Mouse (Mus musculus): ENCODE results near the gene Pdzd2. TPM values are rescaled to one million over a fixed set of nuclear protein-coding genes. Genes with fewer than 3 reads are reported as not detected.

The Pdzd2 gene
- polyA plus RNA-seq, 1 experiment from 2014 or later, result 22.1 TPM

DNA sequence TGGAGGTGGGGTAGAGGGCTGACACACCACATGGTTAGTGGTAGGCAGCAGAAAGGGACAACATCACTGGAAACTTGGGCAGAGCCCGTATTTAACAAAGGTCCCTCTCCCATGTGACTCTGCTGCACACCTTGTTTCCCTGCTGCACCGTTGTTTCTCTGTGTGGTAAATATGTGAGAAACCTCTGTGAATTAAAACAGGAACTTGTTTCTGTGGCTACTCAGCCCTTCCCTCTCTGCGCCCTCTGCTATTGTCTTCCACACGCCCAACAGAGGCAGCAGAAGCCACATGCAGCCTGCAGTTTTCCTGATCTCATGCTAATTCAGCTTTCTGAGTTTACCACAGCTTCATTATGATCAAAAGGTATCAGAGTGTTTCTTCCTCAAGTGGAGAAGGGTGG, 239.1 kb downstream of the Pdzd2 start:
- Histone ChIP-seq H3K27ac (replicated peaks; ENCODE audit: low read depth, low read length) (no peak overlapping the region), H3K4me3 (ENCODE audit: low read depth, low read length) (no peak overlapping the region), H3K9ac (ENCODE audit: low read length) (no peak overlapping the region), H3K4me2 (ENCODE audit: low read depth, severe bottlenecking) (no peak overlapping the region), H3K9me3 (ENCODE audit: control insufficient read depth, low read length) (no peaks in the 10 kb centered on the region), H3K36me3 (ENCODE audit: control insufficient read depth, insufficient read depth, low read length) (no peaks in the 10 kb centered on the region), H3K27me3 (ENCODE audit: control insufficient read depth, insufficient read depth, low read length) (no peaks in the 10 kb centered on the region), H3K4me1 (ENCODE audit: control insufficient read depth, insufficient read depth, low read length) (peaks cover 24% of the 10 kb centered on the region)
- ATAC-seq (ENCODE audit: insufficient number of reproducible peaks, low FRiP score, low TSS enrichment, low read depth), result no peak
- DNase-seq (ENCODE audit: low spot score), result no peak
- WGBS, result 83% methylated on average over 4 of the region's 4 CpGs

GRCm38 (mm10) chr15:12494084-12494483, 245.6 kb downstream of the Pdzd2 start:
- Histone ChIP-seq H3K4me2 (ENCODE audit: low read depth, severe bottlenecking) (no peak overlapping the region), H3K4me3 (ENCODE audit: low read depth, low read length) (no peak overlapping the region), H3K9ac (ENCODE audit: low read length) (no peak overlapping the region), H3K9me3 (ENCODE audit: control insufficient read depth, low read length) (no peaks in the 10 kb centered on the region), H3K27me3 (ENCODE audit: control insufficient read depth, insufficient read depth, low read length) (no peaks in the 10 kb centered on the region), H3K4me1 (ENCODE audit: control insufficient read depth, insufficient read depth, low read length) (peaks cover 4% of the 10 kb centered on the region; the same call in 1 of the 2 replicates), H3K36me3 (ENCODE audit: control insufficient read depth, insufficient read depth, low read length) (no peaks in the 10 kb centered on the region), H3K27ac (replicated peaks; ENCODE audit: low read depth, low read length) (no peak overlapping the region)
- no peak for DNase-seq (ENCODE audit: low spot score)
- no peak for ATAC-seq (ENCODE audit: insufficient number of reproducible peaks, low FRiP score, low TSS enrichment, low read depth)

- DNase-seq (ENCODE audit: low spot score), result no peak
- ATAC-seq (ENCODE audit: insufficient number of reproducible peaks, low FRiP score, low TSS enrichment, low read depth), result no peak
- Histone ChIP-seq H3K9ac (ENCODE audit: low read length) (no peak overlapping the region), H3K27me3 (ENCODE audit: control insufficient read depth, insufficient read depth, low read length) (no peaks in the 10 kb centered on the region), H3K4me2 (ENCODE audit: low read depth, severe bottlenecking) (no peak overlapping the region), H3K27ac (replicated peaks; ENCODE audit: low read depth, low read length) (no peak overlapping the region), H3K9me3 (ENCODE audit: control insufficient read depth, low read length) (no peaks in the 10 kb centered on the region), H3K4me3 (ENCODE audit: low read depth, low read length) (no peak overlapping the region), H3K4me1 (ENCODE audit: control insufficient read depth, insufficient read depth, low read length) (peaks cover 4% of the 10 kb centered on the region; the same call in 1 of the 2 replicates), H3K36me3 (ENCODE audit: control insufficient read depth, insufficient read depth, low read length) (no peaks in the 10 kb centered on the region)
- WGBS, result 77% methylated on average over 7 of the region's 7 CpGs
These were observed 246.5 kb downstream of the Pdzd2 start for GRCm38 (mm10) chr15:12493258-12493657.

- Histone ChIP-seq H3K4me3 (ENCODE audit: low read depth, low read length) (no peak overlapping the region), H3K27me3 (ENCODE audit: control insufficient read depth, insufficient read depth, low read length) (no peaks in the 10 kb centered on the region), H3K36me3 (ENCODE audit: control insufficient read depth, insufficient read depth, low read length) (no peaks in the 10 kb centered on the region), H3K9ac (ENCODE audit: low read length) (no peak overlapping the region), H3K27ac (replicated peaks; ENCODE audit: low read depth, low read length) (no peak overlapping the region), H3K9me3 (ENCODE audit: control insufficient read depth, low read length) (no peaks in the 10 kb centered on the region), H3K4me2 (ENCODE audit: low read depth, severe bottlenecking) (no peak overlapping the region), H3K4me1 (ENCODE audit: control insufficient read depth, insufficient read depth, low read length) (peaks cover 4% of the 10 kb centered on the region; the same call in 1 of the 2 replicates)
- ATAC-seq (ENCODE audit: insufficient number of reproducible peaks, low FRiP score, low TSS enrichment, low read depth) (no peak), DNase-seq (ENCODE audit: low spot score) (no peak)
- 63% methylated on average over 3 of the region's 3 CpGs for WGBS
These were observed 248.8 kb downstream of the Pdzd2 start for GRCm38 (mm10) chr15:12490969-12491368.

DNA sequence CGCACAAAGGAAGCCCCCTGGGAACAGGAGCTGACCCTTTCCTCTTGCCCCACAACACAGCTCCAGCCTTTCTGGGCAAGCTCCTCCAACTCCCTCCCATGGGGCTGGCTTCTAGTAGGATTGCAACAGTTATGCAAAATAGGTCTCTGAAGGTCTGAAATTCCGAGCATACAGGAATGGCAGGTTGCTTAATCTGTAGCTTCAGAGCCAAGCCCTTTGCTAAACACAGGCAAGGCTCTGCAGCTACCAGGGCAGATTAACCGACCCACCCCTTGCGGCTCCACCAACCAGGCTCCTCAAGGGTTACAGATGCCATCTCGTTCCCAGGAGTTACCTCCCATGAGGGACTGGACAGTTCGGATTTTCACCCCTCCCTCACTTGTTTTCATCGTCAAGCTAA, 249.2 kb downstream of the Pdzd2 start:
- no peak overlapping the region for H3K4me2 ChIP-seq (ENCODE audit: low read depth, severe bottlenecking)
- H3K9ac ChIP-seq (ENCODE audit: low read length), result no peak overlapping the region
- H3K36me3 ChIP-seq (ENCODE audit: control insufficient read depth, insufficient read depth, low read length), result no peaks in the 10 kb centered on the region
- DNase-seq (ENCODE audit: low spot score) (no peak), ATAC-seq (ENCODE audit: insufficient number of reproducible peaks, low FRiP score, low TSS enrichment, low read depth) (no peak)
- WGBS, result 35% methylated on average over 7 of the region's 7 CpGs
- H3K4me1 ChIP-seq (ENCODE audit: control insufficient read depth, insufficient read depth, low read length), result peaks cover 4% of the 10 kb centered on the region; the same call in 1 of the 2 replicates
- H3K9me3 ChIP-seq (ENCODE audit: control insufficient read depth, low read length), result no peaks in the 10 kb centered on the region
- no peak overlapping the region for H3K4me3 ChIP-seq (ENCODE audit: low read depth, low read length)
- no peak overlapping the region for H3K27ac ChIP-seq (replicated peaks; ENCODE audit: low read depth, low read length)
- no peaks in the 10 kb centered on the region for H3K27me3 ChIP-seq (ENCODE audit: control insufficient read depth, insufficient read depth, low read length)

GRCm38 (mm10) chr15:12488316-12488715, 251.4 kb downstream of the Pdzd2 start:
- 94% methylated on average over 2 of the region's 2 CpGs for WGBS
- no peak overlapping the region for H3K9ac ChIP-seq (ENCODE audit: low read length)
- no peaks in the 10 kb centered on the region for H3K9me3 ChIP-seq (ENCODE audit: control insufficient read depth, low read length)
- H3K4me2 ChIP-seq (ENCODE audit: low read depth, severe bottlenecking), result no peak overlapping the region
- H3K4me1 ChIP-seq (ENCODE audit: control insufficient read depth, insufficient read depth, low read length), result peaks cover 4% of the 10 kb centered on the region; the same call in 1 of the 2 replicates
- no peak for ATAC-seq (ENCODE audit: insufficient number of reproducible peaks, low FRiP score, low TSS enrichment, low read depth)
- H3K36me3 ChIP-seq (ENCODE audit: control insufficient read depth, insufficient read depth, low read length), result no peaks in the 10 kb centered on the region
- DNase-seq (ENCODE audit: low spot score), result no peak
- no peak overlapping the region for H3K27ac ChIP-seq (replicated peaks; ENCODE audit: low read depth, low read length)
- no peaks in the 10 kb centered on the region for H3K27me3 ChIP-seq (ENCODE audit: control insufficient read depth, insufficient read depth, low read length)
- no peak overlapping the region for H3K4me3 ChIP-seq (ENCODE audit: low read depth, low read length)

DNA sequence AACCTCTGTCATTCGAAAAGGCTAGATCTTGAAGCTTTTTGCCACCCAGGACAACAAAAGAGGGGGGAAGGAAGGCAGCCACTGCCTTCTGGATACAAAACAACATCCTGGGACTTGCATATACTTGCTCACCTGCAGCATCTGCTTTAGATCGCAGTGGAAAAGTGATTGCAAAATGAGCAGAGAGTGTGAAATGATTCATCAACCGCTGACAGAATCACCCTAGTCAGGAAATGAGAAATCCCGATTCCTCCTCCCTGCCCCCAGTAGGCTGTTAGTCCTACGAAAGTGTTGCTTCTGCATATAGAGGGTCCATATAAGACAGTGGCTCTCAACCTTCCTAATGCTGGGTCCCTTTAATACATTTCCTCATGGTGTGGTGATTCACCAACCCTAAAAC, 258.5 kb downstream of the Pdzd2 start:
- peaks cover 10% of the 10 kb centered on the region for H3K4me1 ChIP-seq (ENCODE audit: control insufficient read depth, insufficient read depth, low read length)
- no peaks in the 10 kb centered on the region for H3K36me3 ChIP-seq (ENCODE audit: control insufficient read depth, insufficient read depth, low read length)
- DNase-seq (ENCODE audit: low spot score) (no peak), ATAC-seq (ENCODE audit: insufficient number of reproducible peaks, low FRiP score, low TSS enrichment, low read depth) (no peak)
- H3K9ac ChIP-seq (ENCODE audit: low read length), result no peak overlapping the region
- 52% methylated on average over 5 of the region's 5 CpGs for WGBS
- no peak overlapping the region for H3K4me3 ChIP-seq (ENCODE audit: low read depth, low read length)
- H3K9me3 ChIP-seq (ENCODE audit: control insufficient read depth, low read length), result no peaks in the 10 kb centered on the region
- H3K27me3 ChIP-seq (ENCODE audit: control insufficient read depth, insufficient read depth, low read length), result no peaks in the 10 kb centered on the region
- no peak overlapping the region for H3K27ac ChIP-seq (replicated peaks; ENCODE audit: low read depth, low read length)
- H3K4me2 ChIP-seq (ENCODE audit: low read depth, severe bottlenecking), result no peak overlapping the region

GRCm38 (mm10) chr15:12480369-12480768, 259.4 kb downstream of the Pdzd2 start:
- no peak overlapping the region for H3K4me2 ChIP-seq (ENCODE audit: low read depth, severe bottlenecking)
- H3K27me3 ChIP-seq (ENCODE audit: control insufficient read depth, insufficient read depth, low read length), result no peaks in the 10 kb centered on the region
- H3K27ac ChIP-seq (replicated peaks; ENCODE audit: low read depth, low read length), result no peak overlapping the region
- H3K36me3 ChIP-seq (ENCODE audit: control insufficient read depth, insufficient read depth, low read length), result no peaks in the 10 kb centered on the region
- WGBS, result 60% methylated on average over 3 of the region's 3 CpGs
- H3K4me3 ChIP-seq (ENCODE audit: low read depth, low read length), result no peak overlapping the region
- no peaks in the 10 kb centered on the region for H3K9me3 ChIP-seq (ENCODE audit: control insufficient read depth, low read length)
- ATAC-seq (ENCODE audit: insufficient number of reproducible peaks, low FRiP score, low TSS enrichment, low read depth) (no peak), DNase-seq (ENCODE audit: low spot score) (no peak)
- no peak overlapping the region for H3K9ac ChIP-seq (ENCODE audit: low read length)
- peaks cover 10% of the 10 kb centered on the region for H3K4me1 ChIP-seq (ENCODE audit: control insufficient read depth, insufficient read depth, low read length)

GRCm38 (mm10) chr15:12479326-12479725, 260.4 kb downstream of the Pdzd2 start:
- no peaks in the 10 kb centered on the region for H3K27me3 ChIP-seq (ENCODE audit: control insufficient read depth, insufficient read depth, low read length)
- no peak overlapping the region for H3K4me2 ChIP-seq (ENCODE audit: low read depth, severe bottlenecking)
- 66% methylated on average over 5 of the region's 5 CpGs for WGBS
- H3K27ac ChIP-seq (replicated peaks; ENCODE audit: low read depth, low read length), result no peak overlapping the region
- no peak overlapping the region for H3K9ac ChIP-seq (ENCODE audit: low read length)
- H3K4me1 ChIP-seq (ENCODE audit: control insufficient read depth, insufficient read depth, low read length), result peaks cover 10% of the 10 kb centered on the region
- no peaks in the 10 kb centered on the region for H3K36me3 ChIP-seq (ENCODE audit: control insufficient read depth, insufficient read depth, low read length)
- DNase-seq (ENCODE audit: low spot score) (no peak), ATAC-seq (ENCODE audit: insufficient number of reproducible peaks, low FRiP score, low TSS enrichment, low read depth) (no peak)
- H3K9me3 ChIP-seq (ENCODE audit: control insufficient read depth, low read length), result no peaks in the 10 kb centered on the region
- no peak overlapping the region for H3K4me3 ChIP-seq (ENCODE audit: low read depth, low read length)

All from limb, embryonic 11.5 days (tissue).